Mouse (Mus musculus): Measurements from ENCODE around the gene Sh3bgrl3. TPM values are rescaled to one million over a fixed set of nuclear protein-coding genes. Genes with fewer than 3 reads are reported as not detected.
"Not testable (repeated sequence)": the region's sequence is repeated elsewhere in the genome, so short reads cannot be mapped to it uniquely, and the experiment has no call there.

The Sh3bgrl3 gene
- polyA plus RNA-seq, 1 experiment = 317 TPM

GRCm38 (mm10) chr4:134155961-134156465 lies 27.4 kb upstream of the Sh3bgrl3 start:
- TF ChIP-seq CTCF (IDR thresholded peaks at IDR 0.05; ENCODE audit: borderline replicate concordance, insufficient read depth, low read length) = no peak
- no peak for TF ChIP-seq POLR2A (IDR thresholded peaks at IDR 0.05; ENCODE audit: low read depth, low read length)
- Histone ChIP-seq H3K27ac (ENCODE audit: insufficient read depth, low read length) (peak overlapping the region; percentile 44), H3K4me3 (ENCODE audit: insufficient read depth, low read length) (no peak overlapping the region), H3K4me1 (ENCODE audit: control insufficient read depth, insufficient read depth, low read length) (peaks cover 12% of the 10 kb centered on the region)

- Histone ChIP-seq H3K4me1 (ENCODE audit: control insufficient read depth, insufficient read depth, low read length) (peaks cover 12% of the 10 kb centered on the region), H3K4me3 (ENCODE audit: insufficient read depth, low read length) (no peak overlapping the region), H3K27ac (ENCODE audit: insufficient read depth, low read length) (no peak overlapping the region)
- no peak for TF ChIP-seq POLR2A (IDR thresholded peaks at IDR 0.05; ENCODE audit: low read depth, low read length)
- TF ChIP-seq CTCF (IDR thresholded peaks at IDR 0.05; ENCODE audit: borderline replicate concordance, insufficient read depth, low read length) = no peak
Observed at GRCm38 (mm10) chr4:134155531-134155930, 26.9 kb upstream of the Sh3bgrl3 start.

- TF ChIP-seq CTCF (IDR thresholded peaks at IDR 0.05; ENCODE audit: borderline replicate concordance, insufficient read depth, low read length) = no peak
- no peak overlapping the region for H3K4me3 ChIP-seq (ENCODE audit: insufficient read depth, low read length)
- H3K4me1 ChIP-seq (ENCODE audit: control insufficient read depth, insufficient read depth, low read length) = peaks cover 12% of the 10 kb centered on the region
- H3K27ac ChIP-seq (ENCODE audit: insufficient read depth, low read length) = no peak overlapping the region
Observed at GRCm38 (mm10) chr4:134154354-134154753, 25.8 kb upstream of the Sh3bgrl3 start.

GRCm38 (mm10) chr4:134153656-134154055 lies 25.1 kb upstream of the Sh3bgrl3 start:
- no peak overlapping the region for H3K4me3 ChIP-seq (ENCODE audit: insufficient read depth, low read length)
- TF ChIP-seq POLR2A (IDR thresholded peaks at IDR 0.05; ENCODE audit: low read depth, low read length) = no peak

GRCm38 (mm10) chr4:134152112-134152511 lies 23.5 kb upstream of the Sh3bgrl3 start:
- no peak overlapping the region for H3K4me3 ChIP-seq (ENCODE audit: insufficient read depth, low read length)
- H3K4me1 ChIP-seq (ENCODE audit: control insufficient read depth, insufficient read depth, low read length) = peaks cover 5% of the 10 kb centered on the region; the same call in 1 of the 2 replicates
- TF ChIP-seq CTCF (IDR thresholded peaks at IDR 0.05; ENCODE audit: borderline replicate concordance, insufficient read depth, low read length) (no peak), POLR2A (IDR thresholded peaks at IDR 0.05; ENCODE audit: low read depth, low read length) (no peak)
- H3K27ac ChIP-seq (ENCODE audit: insufficient read depth, low read length) = peak overlapping the region; percentile 72

More at GRCm38 (mm10) chr4:134153656-134154055, 25.1 kb upstream of the Sh3bgrl3 start:
- no peak overlapping the region for H3K27ac ChIP-seq (ENCODE audit: insufficient read depth, low read length)
- peaks cover 7% of the 10 kb centered on the region; the same call in 1 of the 2 replicates for H3K4me1 ChIP-seq (ENCODE audit: control insufficient read depth, insufficient read depth, low read length)

- no peak overlapping the region for H3K27ac ChIP-seq (ENCODE audit: insufficient read depth, low read length)
- H3K4me1 ChIP-seq (ENCODE audit: control insufficient read depth, insufficient read depth, low read length) = peaks cover 5% of the 10 kb centered on the region; the same call in 1 of the 2 replicates
- TF ChIP-seq CTCF (IDR thresholded peaks at IDR 0.05; ENCODE audit: borderline replicate concordance, insufficient read depth, low read length) = no peak
- TF ChIP-seq POLR2A (IDR thresholded peaks at IDR 0.05; ENCODE audit: low read depth, low read length) = no peak
- H3K4me3 ChIP-seq (ENCODE audit: insufficient read depth, low read length) = no peak overlapping the region
Observed at GRCm38 (mm10) chr4:134149389-134149788, 20.8 kb upstream of the Sh3bgrl3 start.

- H3K27ac ChIP-seq (ENCODE audit: insufficient read depth, low read length); H3K4me1 ChIP-seq (ENCODE audit: control insufficient read depth, insufficient read depth, low read length); H3K4me3 ChIP-seq (ENCODE audit: insufficient read depth, low read length): not testable (repeated sequence)
Observed at GRCm38 (mm10) chr4:134144297-134144696, 15.7 kb upstream of the Sh3bgrl3 start.

GRCm38 (mm10) chr4:134138857-134139256 lies 10.3 kb upstream of the Sh3bgrl3 start:
- Histone ChIP-seq H3K4me1 (ENCODE audit: control insufficient read depth, insufficient read depth, low read length) (peaks cover 2% of the 10 kb centered on the region), H3K27ac (ENCODE audit: insufficient read depth, low read length) (no peak overlapping the region), H3K4me3 (ENCODE audit: insufficient read depth, low read length) (no peak overlapping the region)
- TF ChIP-seq CTCF (IDR thresholded peaks at IDR 0.05; ENCODE audit: borderline replicate concordance, insufficient read depth, low read length) (no peak), POLR2A (IDR thresholded peaks at IDR 0.05; ENCODE audit: low read depth, low read length) (no peak)

- no peak overlapping the region for H3K4me3 ChIP-seq (ENCODE audit: insufficient read depth, low read length)
- H3K4me1 ChIP-seq (ENCODE audit: control insufficient read depth, insufficient read depth, low read length) = peaks cover 4% of the 10 kb centered on the region
- TF ChIP-seq CTCF (IDR thresholded peaks at IDR 0.05; ENCODE audit: borderline replicate concordance, insufficient read depth, low read length) = no peak
- TF ChIP-seq POLR2A (IDR thresholded peaks at IDR 0.05; ENCODE audit: low read depth, low read length) = no peak
- H3K27ac ChIP-seq (ENCODE audit: insufficient read depth, low read length) = peak overlapping the region; percentile 60; the same call in 1 of the 2 replicates
Observed at GRCm38 (mm10) chr4:134136280-134136926, 7.8 kb upstream of the Sh3bgrl3 start.

GRCm38 (mm10) chr4:134132519-134133095 lies 4.0 kb upstream of the Sh3bgrl3 start:
- H3K27ac ChIP-seq (ENCODE audit: insufficient read depth, low read length) = peak overlapping the region; percentile 62
- peaks cover 4% of the 10 kb centered on the region for H3K4me1 ChIP-seq (ENCODE audit: control insufficient read depth, insufficient read depth, low read length)
- no peak for TF ChIP-seq POLR2A (IDR thresholded peaks at IDR 0.05; ENCODE audit: low read depth, low read length)
- no peak for TF ChIP-seq CTCF (IDR thresholded peaks at IDR 0.05; ENCODE audit: borderline replicate concordance, insufficient read depth, low read length)
- no peak overlapping the region for H3K4me3 ChIP-seq (ENCODE audit: insufficient read depth, low read length)
